Mouse (Mus musculus) NIH3T3 (cell line): Measurements from ENCODE around the gene Smad3.

ENCODE experiments used
- DNase-seq: peaks from one replicate; pipeline ENCODE4 v3.0.0-alpha.2; 2012; ENCODE audit warnings: low read depth

Smad3 gene

DNA sequence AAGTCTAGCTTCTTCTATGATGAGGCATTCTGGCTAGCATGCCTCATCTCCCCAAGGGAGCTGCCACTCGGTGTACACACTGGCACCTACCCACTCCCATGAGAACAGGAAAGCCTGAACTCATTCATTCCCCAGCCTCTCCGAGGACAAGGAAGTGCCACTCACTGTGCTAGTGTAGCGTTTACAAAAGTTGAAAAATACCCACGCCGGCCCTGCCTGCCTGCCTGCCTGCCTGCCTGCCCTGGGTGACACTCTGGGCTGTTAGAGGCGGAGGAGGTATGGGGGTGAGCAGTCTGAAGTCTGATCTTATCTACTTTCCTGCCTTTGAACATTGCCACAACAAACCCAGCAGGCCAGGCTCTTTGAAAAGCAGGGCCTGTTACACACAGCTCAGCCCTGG, 37.1 kb downstream of the Smad3 start:
- no peak for DNase-seq

GRCm38 (mm10) chr9:63719770-63720440, 37.9 kb downstream of the Smad3 start:
- no peak for DNase-seq

- peak; percentile 52 for DNase-seq
Measured at GRCm38 (mm10) chr9:63718735-63719358, 38.9 kb downstream of the Smad3 start.

- DNase-seq = no peak
Measured at GRCm38 (mm10) chr9:63718170-63718569, 39.6 kb downstream of the Smad3 start.

DNA sequence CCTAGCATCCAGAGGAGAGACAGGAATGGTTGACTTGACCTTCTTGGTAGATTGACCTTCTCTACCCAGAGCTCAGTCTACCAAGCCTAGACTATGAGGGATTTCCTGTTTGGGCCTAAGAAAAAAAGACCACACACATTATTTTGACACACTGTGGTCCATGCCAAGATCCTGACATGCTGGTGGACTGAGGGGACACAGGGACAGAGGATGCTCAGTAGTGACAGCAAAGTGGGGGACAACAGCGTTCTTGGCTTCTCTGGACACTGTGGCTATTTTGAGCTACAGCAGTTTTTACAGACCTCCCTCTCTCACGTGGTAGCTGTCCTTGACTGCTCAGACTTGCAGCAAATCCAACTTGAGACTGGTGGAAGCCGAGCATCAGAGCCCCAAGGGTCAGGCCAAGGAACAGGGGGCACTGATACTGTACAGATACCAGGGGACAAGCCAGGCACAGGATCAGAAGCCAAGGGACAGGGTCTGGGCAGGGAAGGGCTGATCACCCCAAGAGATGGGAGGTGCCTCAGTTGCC, 40.3 kb downstream of the Smad3 start:
- no peak for DNase-seq

- DNase-seq = peak; percentile 90
Measured at GRCm38 (mm10) chr9:63716150-63717138, 41.4 kb downstream of the Smad3 start.

- no peak for DNase-seq
Measured at GRCm38 (mm10) chr9:63714572-63714971, 43.2 kb downstream of the Smad3 start.

- DNase-seq = no peak
Measured at GRCm38 (mm10) chr9:63712838-63713237, 45.0 kb downstream of the Smad3 start.

DNA sequence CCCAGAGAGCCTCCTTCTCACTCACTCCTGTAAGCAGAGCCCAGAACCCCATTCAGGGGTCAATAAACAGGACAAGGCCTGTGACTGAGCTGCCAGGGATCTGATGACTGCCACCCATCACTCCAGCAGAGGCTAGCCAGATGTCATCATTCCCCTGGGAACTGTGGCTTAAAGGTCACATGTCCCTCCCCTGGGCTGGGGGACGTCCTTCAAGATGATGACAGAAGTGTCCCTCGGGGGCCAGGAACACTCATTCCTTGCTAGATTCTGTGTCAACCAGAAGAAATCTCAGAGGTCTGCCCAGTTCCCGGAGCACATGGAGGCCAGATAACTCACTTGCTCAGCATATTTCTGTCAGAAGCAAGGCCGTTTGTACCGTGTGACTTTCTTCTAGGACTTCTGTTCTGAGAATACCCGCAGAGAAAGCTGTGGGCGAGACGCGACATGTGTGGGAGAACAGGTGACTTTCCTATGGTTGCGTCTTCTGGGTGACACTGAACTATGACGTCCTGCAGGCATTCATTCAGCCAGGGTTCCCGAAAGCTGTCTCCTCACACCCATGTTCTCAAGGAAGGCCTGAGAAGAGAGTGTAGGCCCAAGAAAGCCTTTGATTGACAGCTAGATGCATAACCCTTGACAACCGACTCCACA, 46.1 kb downstream of the Smad3 start:
- DNase-seq = no peak

- DNase-seq = no peak
Measured at GRCm38 (mm10) chr9:63709857-63710256, 47.9 kb downstream of the Smad3 start.

DNA sequence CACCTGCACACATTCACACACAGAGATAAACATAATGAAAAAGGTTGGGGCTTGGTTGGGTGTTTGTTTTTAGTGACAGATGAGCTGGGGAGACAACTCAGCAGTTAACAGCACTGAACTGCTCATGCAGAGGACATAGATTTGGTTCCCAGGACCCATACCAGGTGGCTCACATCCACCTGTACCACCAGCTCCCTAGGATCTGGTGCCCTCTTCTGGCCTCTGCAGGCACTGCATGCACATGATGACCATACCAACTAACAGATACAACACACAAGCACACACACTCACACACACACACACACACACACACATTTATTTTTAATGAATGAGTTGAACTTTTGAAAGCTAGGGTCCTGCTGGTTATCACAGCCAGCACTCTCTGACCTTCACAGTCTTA, 48.5 kb downstream of the Smad3 start:
- DNase-seq = no peak

GRCm38 (mm10) chr9:63707816-63708588, 49.8 kb downstream of the Smad3 start:
- DNase-seq = no peak

GRCm38 (mm10) chr9:63706152-63706733, 51.6 kb downstream of the Smad3 start:
- peak; percentile 87 for DNase-seq

DNA sequence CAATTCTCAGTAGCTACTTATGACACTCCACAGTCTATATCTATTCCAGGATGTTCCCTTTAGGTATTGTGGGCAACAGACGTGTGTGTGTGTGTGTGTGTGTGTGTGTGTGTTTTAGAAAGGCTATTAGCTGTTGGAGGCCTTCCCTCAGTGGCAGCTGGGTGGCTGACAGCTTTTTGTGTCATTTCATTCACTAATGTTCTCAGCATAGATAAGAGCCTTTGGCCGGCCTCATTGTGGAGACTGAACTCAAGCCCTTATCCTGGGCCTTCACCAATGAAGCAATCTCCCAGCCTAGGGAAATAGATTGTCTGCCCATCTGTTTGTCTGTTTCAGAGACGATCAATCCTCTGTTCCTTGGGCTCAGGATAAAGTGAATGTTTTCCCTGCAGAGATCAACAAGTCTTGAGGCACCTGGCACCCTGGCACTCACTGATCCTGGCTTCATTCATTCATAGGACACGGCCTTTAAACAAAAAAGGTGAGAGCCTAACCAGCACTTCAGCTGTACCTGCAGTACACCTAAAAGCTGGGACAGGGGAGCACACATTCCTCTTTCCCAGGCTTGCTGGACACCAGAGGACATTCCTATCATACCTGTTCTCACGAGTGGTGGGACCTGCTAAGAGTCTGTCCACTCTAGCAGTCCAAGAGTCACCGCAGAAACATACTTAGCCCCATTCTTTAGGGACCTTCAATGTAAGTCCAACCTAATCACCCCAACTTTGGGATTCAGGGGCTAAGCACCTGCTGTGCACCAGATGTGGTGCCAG, 52.6 kb downstream of the Smad3 start:
- DNase-seq = no peak

- no peak for DNase-seq
Measured at GRCm38 (mm10) chr9:63704131-63704530, 53.7 kb downstream of the Smad3 start.

GRCm38 (mm10) chr9:63703236-63703785, 54.5 kb downstream of the Smad3 start:
- DNase-seq = no peak

GRCm38 (mm10) chr9:63702502-63703013, 55.2 kb downstream of the Smad3 start:
- peak; percentile 82 for DNase-seq

GRCm38 (mm10) chr9:63701957-63702309, 55.9 kb downstream of the Smad3 start:
- no peak for DNase-seq

DNA sequence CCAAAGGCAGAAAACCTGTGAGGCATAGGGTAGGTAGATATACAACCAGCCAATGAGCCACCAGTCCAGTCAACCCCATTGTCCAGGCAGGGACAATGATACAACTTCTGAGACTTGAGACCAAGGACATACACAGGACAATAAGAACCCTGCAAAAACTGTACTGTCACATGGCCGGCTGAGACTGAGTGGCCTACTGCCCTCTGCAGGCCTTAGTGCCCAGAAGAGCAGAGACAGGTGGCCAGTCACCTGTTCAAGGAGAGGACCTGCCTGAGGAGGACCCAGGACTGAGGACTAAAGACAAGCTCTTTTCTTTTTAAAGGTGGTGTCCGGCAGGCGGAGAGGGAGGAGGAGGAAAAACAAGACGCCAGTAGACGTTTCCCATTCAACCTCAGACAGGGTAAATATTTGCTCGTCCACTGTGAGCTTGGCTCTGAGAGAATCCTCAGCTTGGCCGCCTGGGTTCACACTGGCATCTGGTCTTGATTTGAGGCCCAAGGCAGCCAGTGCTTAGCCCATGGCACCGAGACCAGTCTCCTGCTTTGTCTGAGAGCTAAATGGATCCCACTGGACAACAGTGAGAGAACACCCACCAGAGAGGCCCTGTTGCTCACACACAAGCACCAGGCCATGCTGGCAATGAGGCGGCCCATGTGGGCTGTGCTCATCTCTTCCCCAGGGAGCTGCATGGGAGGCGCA, 56.4 kb downstream of the Smad3 start:
- peak; percentile 62 for DNase-seq
